Mouse (Mus musculus): ENCODE results near the gene Areg. TPM values are rescaled to one million over a fixed set of nuclear protein-coding genes. Genes with fewer than 3 reads are reported as not detected.
A peak's percentile ranks its signal among the peaks of the same experiment; 100 is the strongest.

Areg gene
- not detected in 2 replicates for polyA plus RNA-seq (2012; rRNA removed)

DNA sequence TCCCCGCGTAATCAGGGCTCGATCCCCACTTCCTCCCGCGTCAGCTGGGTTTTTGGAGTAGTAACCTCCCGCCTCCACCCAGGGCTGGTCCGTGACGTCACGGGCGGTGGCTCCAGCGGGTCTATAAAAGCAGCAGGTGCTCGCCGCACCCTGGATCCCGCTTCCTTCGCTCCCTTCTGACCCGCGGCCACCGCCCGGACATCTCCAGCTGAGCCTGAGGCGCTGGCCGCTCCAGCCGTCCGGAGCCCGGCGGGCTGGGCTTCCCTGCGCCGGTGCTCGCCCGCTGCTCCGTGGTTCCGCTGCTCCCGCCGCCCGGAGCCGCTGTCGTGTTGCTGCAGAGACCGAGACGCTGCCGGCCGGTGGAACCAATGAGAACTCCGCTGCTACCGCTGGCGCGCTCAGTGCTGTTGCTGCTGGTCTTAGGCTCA is at the start of gene Areg:
Areg (plus strand) TSS at position 154 of the 428 bp plus-strand sequence.
- H3K4me3 ChIP-seq (ENCODE audit: insufficient read depth, low read depth, low read length), result peak within 1 kb of the TSS; percentile 41
- H3K27ac ChIP-seq (ENCODE audit: insufficient read depth, low read depth, low read length), result no peak within 1 kb of the TSS
- no peaks in the 10 kb centered on the region for H3K4me1 ChIP-seq (ENCODE audit: control insufficient read depth, insufficient read depth, low read length)
- DNase-seq, result peak; percentile 40
- TF ChIP-seq POLR2A (IDR thresholded peaks at IDR 0.05; ENCODE audit: low read depth, low read length) (no peak), CTCF (conservative IDR thresholded peaks at IDR 0.05; ENCODE audit: insufficient read depth, insufficient read length, low read depth, low read length) (peak; percentile 10; the same call in 1 of the 2 replicates)
- no peaks in the 10 kb centered on the region for H3K27me3 ChIP-seq (replicated peaks; ENCODE audit: control insufficient read depth, insufficient read depth, low read length)
- no peaks in the 10 kb centered on the region for H3K36me3 ChIP-seq (ENCODE audit: control insufficient read depth, insufficient read depth, low read length)
- under 1% methylated on average over 44 of the region's 44 CpGs for WGBS

DNA sequence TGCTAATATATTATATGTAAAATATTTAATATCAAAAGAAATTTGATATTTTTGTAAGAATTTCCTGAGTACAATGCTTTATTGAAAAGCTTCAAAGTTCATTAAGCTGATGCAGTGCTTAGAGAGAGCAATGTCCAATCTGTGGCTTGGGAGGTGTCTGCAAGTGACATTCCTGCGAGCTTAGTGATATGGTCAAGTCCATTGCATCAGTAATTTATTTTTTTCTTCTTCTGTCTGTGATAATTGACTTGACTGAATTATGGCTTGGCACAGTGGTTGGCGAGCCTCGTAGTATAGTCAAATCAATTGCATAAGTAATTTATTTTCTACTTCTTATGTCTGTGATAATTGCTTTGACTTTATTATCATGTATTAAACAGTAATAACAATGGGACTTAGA is 49.1 kb upstream of the Areg start:
- TF ChIP-seq CTCF (conservative IDR thresholded peaks at IDR 0.05; ENCODE audit: insufficient read depth, insufficient read length, low read depth, low read length) (no peak), POLR2A (IDR thresholded peaks at IDR 0.05; ENCODE audit: low read depth, low read length) (no peak)
- Histone ChIP-seq H3K27me3 (replicated peaks; ENCODE audit: control insufficient read depth, insufficient read depth, low read length) (no peaks in the 10 kb centered on the region), H3K36me3 (ENCODE audit: control insufficient read depth, insufficient read depth, low read length) (no peaks in the 10 kb centered on the region), H3K27ac (ENCODE audit: insufficient read depth, low read depth, low read length) (no peak overlapping the region), H3K4me1 (ENCODE audit: control insufficient read depth, insufficient read depth, low read length) (no peaks in the 10 kb centered on the region), H3K4me3 (ENCODE audit: insufficient read depth, low read depth, low read length) (no peak overlapping the region)
- WGBS, result 73% methylated on average over 3 of the region's 3 CpGs
- DNase-seq, result no peak

DNA sequence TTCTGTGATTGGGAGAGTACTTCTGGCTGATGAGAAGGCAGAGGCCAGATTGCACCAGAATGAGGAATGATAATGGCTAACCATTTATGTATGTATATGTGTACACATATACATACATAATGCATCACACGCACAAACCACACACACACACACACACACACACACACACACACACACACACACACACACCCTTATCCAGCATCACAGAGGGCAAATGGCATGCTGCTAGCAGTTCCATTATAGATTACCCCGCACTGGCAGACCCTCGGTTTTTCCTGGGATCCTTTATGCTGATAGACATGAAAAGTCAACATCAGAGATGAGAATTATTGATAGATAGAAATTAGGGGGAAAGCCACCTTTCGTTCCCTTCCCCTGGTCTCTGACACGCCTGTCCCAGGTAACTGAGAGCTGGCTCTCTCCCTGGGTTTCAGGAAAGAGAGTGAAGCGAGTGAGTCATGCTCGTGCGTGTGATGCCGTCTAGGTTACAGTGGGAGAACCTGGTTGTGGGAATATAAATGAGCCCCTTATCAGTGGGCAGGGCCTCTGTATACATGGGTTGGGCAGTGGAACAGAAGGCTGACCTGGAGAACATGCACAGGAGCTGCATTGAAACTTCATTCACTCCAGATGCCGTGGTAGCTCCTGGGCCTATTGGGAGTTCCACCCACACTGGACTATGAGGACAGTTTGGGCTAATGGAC is 41.3 kb upstream of the Areg start:
- no peak for DNase-seq
- H3K4me1 ChIP-seq (ENCODE audit: control insufficient read depth, insufficient read depth, low read length), result no peaks in the 10 kb centered on the region
- H3K4me3 ChIP-seq (ENCODE audit: insufficient read depth, low read depth, low read length), result no peak overlapping the region
- H3K27ac ChIP-seq (ENCODE audit: insufficient read depth, low read depth, low read length), result no peak overlapping the region
- H3K27me3 ChIP-seq (replicated peaks; ENCODE audit: control insufficient read depth, insufficient read depth, low read length), result no peaks in the 10 kb centered on the region
- TF ChIP-seq CTCF (conservative IDR thresholded peaks at IDR 0.05; ENCODE audit: insufficient read depth, insufficient read length, low read depth, low read length), result no peak
- no peak for TF ChIP-seq POLR2A (IDR thresholded peaks at IDR 0.05; ENCODE audit: low read depth, low read length)
- H3K36me3 ChIP-seq (ENCODE audit: control insufficient read depth, insufficient read depth, low read length), result no peaks in the 10 kb centered on the region
- 85% methylated on average over 10 of the region's 10 CpGs for WGBS

- H3K4me3 ChIP-seq (ENCODE audit: insufficient read depth, low read depth, low read length), result no peak overlapping the region
- DNase-seq, result no peak
- 95% methylated on average over 5 of the region's 5 CpGs for WGBS
- H3K27ac ChIP-seq (ENCODE audit: insufficient read depth, low read depth, low read length), result no peak overlapping the region
- 0 out of 2 replicates have a peak, but pooled peaks cover 2% of the 10 kb centered on the region for H3K4me1 ChIP-seq (ENCODE audit: control insufficient read depth, insufficient read depth, low read length)
- H3K27me3 ChIP-seq (replicated peaks; ENCODE audit: control insufficient read depth, insufficient read depth, low read length), result no peaks in the 10 kb centered on the region
- TF ChIP-seq POLR2A (IDR thresholded peaks at IDR 0.05; ENCODE audit: low read depth, low read length) (no peak), CTCF (conservative IDR thresholded peaks at IDR 0.05; ENCODE audit: insufficient read depth, insufficient read length, low read depth, low read length) (no peak)
- H3K36me3 ChIP-seq (ENCODE audit: control insufficient read depth, insufficient read depth, low read length), result no peaks in the 10 kb centered on the region
Observed at GRCm38 (mm10) chr5:91101742-91102141, 37.7 kb upstream of the Areg start.

- no peak overlapping the region for H3K4me3 ChIP-seq (ENCODE audit: insufficient read depth, low read depth, low read length)
- DNase-seq, result peak; percentile 84
- TF ChIP-seq POLR2A (IDR thresholded peaks at IDR 0.05; ENCODE audit: low read depth, low read length), result no peak
- no peak for TF ChIP-seq CTCF (conservative IDR thresholded peaks at IDR 0.05; ENCODE audit: insufficient read depth, insufficient read length, low read depth, low read length)
- WGBS, result 43% methylated on average over 7 of the region's 7 CpGs
- H3K36me3 ChIP-seq (ENCODE audit: control insufficient read depth, insufficient read depth, low read length), result no peaks in the 10 kb centered on the region
- 0 out of 2 replicates have a peak, but pooled peaks cover 2% of the 10 kb centered on the region for H3K4me1 ChIP-seq (ENCODE audit: control insufficient read depth, insufficient read depth, low read length)
- no peak overlapping the region for H3K27ac ChIP-seq (ENCODE audit: insufficient read depth, low read depth, low read length)
- H3K27me3 ChIP-seq (replicated peaks; ENCODE audit: control insufficient read depth, insufficient read depth, low read length), result no peaks in the 10 kb centered on the region
Observed at GRCm38 (mm10) chr5:91103943-91104665, 35.3 kb upstream of the Areg start.

DNA sequence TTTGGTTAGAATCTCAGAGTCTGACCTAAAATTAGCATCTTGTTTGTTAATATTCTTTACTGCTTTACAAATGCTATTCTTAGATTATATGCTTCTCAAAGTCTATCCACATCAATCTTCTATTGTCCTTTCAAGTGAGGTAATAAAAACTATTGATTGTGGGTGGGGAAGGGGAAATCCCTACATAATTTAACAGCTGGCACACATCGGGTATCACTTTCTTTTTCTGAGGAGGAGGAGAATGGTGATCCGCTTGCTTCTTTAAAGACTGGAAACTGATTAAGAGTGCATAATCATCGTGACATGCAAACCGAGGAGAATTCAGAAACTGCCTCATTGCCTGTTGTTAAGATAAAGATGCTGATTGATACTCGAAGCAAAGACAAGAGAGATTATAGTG is 33.2 kb upstream of the Areg start:
- H3K4me1 ChIP-seq (ENCODE audit: control insufficient read depth, insufficient read depth, low read length), result 0 out of 2 replicates have a peak, but pooled peaks cover 2% of the 10 kb centered on the region
- H3K4me3 ChIP-seq (ENCODE audit: insufficient read depth, low read depth, low read length), result no peak overlapping the region
- H3K36me3 ChIP-seq (ENCODE audit: control insufficient read depth, insufficient read depth, low read length), result no peaks in the 10 kb centered on the region
- TF ChIP-seq POLR2A (IDR thresholded peaks at IDR 0.05; ENCODE audit: low read depth, low read length), result no peak
- DNase-seq, result no peak
- 53% methylated on average over 5 of the region's 5 CpGs for WGBS
- no peak overlapping the region for H3K27ac ChIP-seq (ENCODE audit: insufficient read depth, low read depth, low read length)
- H3K27me3 ChIP-seq (replicated peaks; ENCODE audit: control insufficient read depth, insufficient read depth, low read length), result no peaks in the 10 kb centered on the region

- no peak for DNase-seq
- TF ChIP-seq CTCF (conservative IDR thresholded peaks at IDR 0.05; ENCODE audit: insufficient read depth, insufficient read length, low read depth, low read length) (no peak), POLR2A (IDR thresholded peaks at IDR 0.05; ENCODE audit: low read depth, low read length) (no peak)
- no peaks in the 10 kb centered on the region for H3K27me3 ChIP-seq (replicated peaks; ENCODE audit: control insufficient read depth, insufficient read depth, low read length)
- no peak overlapping the region for H3K4me3 ChIP-seq (ENCODE audit: insufficient read depth, low read depth, low read length)
- no peaks in the 10 kb centered on the region for H3K36me3 ChIP-seq (ENCODE audit: control insufficient read depth, insufficient read depth, low read length)
- H3K27ac ChIP-seq (ENCODE audit: insufficient read depth, low read depth, low read length), result no peak overlapping the region
- WGBS, result 79% methylated on average over 6 of the region's 6 CpGs
- H3K4me1 ChIP-seq (ENCODE audit: control insufficient read depth, insufficient read depth, low read length), result no peaks in the 10 kb centered on the region
Observed at GRCm38 (mm10) chr5:91110023-91110670, 29.3 kb upstream of the Areg start.

All from kidney, adult 2 months (tissue).